Mouse (Mus musculus) ovary, postnatal 14 days (tissue): ENCODE results near the gene Zfp626.
"Not testable (repeated sequence)": the region's sequence is repeated elsewhere in the genome, so short reads cannot be mapped to it uniquely, and the experiment has no call there.

Experiments
- DNase-seq: peaks from one replicate; pipeline ENCODE4 v3.0.0; 2022; ENCODE audit warnings: low spot score

Gene Zfp626

DNA sequence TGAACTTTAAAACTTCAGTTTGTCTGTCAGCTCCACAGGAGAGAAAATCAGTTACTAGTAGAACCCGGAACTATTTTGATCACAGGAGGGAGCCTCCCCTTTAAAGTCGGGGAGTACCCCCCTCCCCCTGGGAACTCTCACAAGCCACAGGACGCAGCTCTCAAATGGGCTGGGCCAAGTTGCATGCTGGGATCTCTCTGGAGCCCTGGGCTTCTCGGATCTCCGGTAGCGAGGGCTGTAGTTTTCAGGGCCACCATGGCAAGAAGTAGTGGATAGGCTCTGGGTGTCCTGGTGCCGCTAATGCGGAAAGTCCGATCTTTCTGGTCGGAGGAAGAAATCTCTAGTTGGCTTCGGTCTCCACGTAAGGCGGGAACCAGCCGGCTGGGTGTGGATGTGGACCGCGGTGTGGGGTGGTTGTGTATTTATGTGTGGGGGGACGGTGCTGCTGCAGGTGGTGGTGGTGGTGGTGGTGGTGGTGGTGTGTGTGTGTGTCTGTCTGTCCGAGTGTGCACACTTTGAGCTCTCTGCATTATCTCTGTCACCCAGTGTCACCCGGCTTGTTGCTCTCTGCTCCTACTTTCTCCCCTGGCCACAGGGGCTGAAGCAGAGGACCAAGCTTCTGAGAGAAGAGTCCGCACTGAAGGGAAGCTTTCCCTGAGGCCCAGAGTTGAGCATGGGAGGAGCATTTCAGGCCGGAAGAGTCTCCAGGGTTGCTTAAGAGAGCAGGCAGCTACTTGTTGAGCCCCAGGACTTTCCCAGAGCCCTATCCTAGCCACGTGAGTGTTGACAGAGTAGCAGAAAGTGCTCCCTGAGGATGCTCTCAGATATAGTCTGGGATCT is 53.6 kb downstream of the Zfp626 start:
- DNase-seq, result peak; percentile 55

- DNase-seq, result not testable (repeated sequence)
Measured at GRCm38 (mm10) chr7:27862578-27862977, 55.6 kb downstream of the Zfp626 start.
